8 mouse cellular contexts compared by ENCODE assay signal in the genomic region with DNA sequence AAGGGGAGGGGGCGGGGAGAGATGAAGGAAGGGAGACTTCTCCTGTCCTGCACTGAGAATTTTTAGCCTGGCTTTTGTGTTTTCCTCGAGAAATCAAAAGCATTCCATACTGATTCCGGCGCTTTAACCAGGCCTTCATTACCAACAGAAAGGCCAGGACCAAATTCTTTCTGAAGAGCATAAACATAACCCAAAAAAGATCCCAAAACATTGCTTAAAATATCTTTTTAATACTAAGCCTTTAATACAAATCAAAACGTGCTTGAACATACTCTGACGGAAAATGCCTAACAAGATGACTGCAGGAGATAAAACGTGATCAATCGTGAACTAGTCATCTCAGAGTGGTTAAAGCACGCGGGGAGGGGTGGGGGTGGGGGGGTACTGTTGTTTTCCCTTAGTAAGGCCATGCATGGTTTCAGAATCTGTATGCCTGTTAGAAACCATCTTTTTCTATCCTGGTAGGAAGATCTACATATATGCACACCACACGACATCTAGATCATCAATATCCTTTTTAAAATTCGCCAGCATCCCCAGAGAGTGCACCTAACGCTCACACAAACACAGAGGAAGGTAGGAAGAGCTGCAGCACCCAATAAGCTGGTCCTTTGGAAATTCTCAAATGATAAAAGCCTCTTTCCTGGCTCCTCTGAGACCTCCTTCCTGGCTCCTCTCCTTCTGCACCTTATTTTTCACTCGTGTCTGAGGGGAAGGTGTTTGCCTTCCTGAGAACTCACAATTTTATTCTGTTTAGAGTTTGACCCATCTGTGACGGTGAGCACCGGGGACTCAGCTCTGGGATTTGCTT. TPM values are rescaled to one million over a fixed set of nuclear protein-coding genes. Genes with fewer than 3 reads are reported as not detected.
DNase-seq lines count a peak whose midpoint lies in the region; ATAC-seq lines count a peak whose summit lies in the region.

No protein-coding gene starts in this region.

- peak overlapping the region; percentile 67 for H3K4me3 ChIP-seq in intestine, embryonic 15.5 days (replicated peaks)

- 0 out of 2 replicates have a peak, but pooled peaks cover 3% of the 10 kb centered on the region for H3K4me1 ChIP-seq in intestine, embryonic 15.5 days (replicated peaks)

- peak overlapping the region; percentile 97 for H3K4me2 ChIP-seq in intestine, embryonic 15.5 days (replicated peaks)

- WGBS in intestine, embryonic 15.5 days: 20% methylated on average over 16 of the region's 16 CpGs

- H3K9me3 ChIP-seq in intestine, embryonic 15.5 days: no peaks in the 10 kb centered on the region

- ATAC-seq in frontal cortex, adult (ENCODE audit: low TSS enrichment): peak; percentile 32
- ATAC-seq in intestine, embryonic 15.5 days: 0 out of 2 replicates have a peak, but pooled peaks have one; percentile 7
- no peak for ATAC-seq in monocyte, adult 5-6 weeks (replicated peaks; ENCODE audit: insufficient number of reproducible peaks, low FRiP score, low TSS enrichment, poor library complexity, severe bottlenecking)

- DNase-seq in frontal cortex, postnatal 25 days (ENCODE audit: low spot score in 2 of 2): no peak
- peak; percentile 26 for DNase-seq in right cerebral cortex, postnatal 25 days
- DNase-seq in right cerebral cortex, postnatal 4 days: no peak
- DNase-seq in retina, embryonic 14.5 days (ENCODE audit: low spot score): peak; percentile 34
- no peak for DNase-seq in gastrocnemius, postnatal 14 days

- no peaks in the 10 kb centered on the region for H3K36me3 ChIP-seq in intestine, embryonic 15.5 days

- H3K27me3 ChIP-seq in intestine, embryonic 15.5 days (replicated peaks): no peaks in the 10 kb centered on the region

- peak overlapping the region; percentile 73 for H3K9ac ChIP-seq in intestine, embryonic 15.5 days

- peak overlapping the region; percentile 88; the same call in 1 of the 2 replicates for H3K27ac ChIP-seq in intestine, embryonic 15.5 days

- intact Hi-C loops in gastrocnemius, postnatal 14 days (cut with DNase I; ENCODE audit: low total_unique reads): no loop called here

RNA-seq across cellular contexts. Expression of gene Cpe, which starts 1.1 kb away (rescaled TPM):
- 184 and 201 TPM in 2 replicates for polyA plus RNA-seq in intestine, embryonic 15.5 days (2015; fragmentation: Nextera tagmentation; extraction: Ambion mirVana)
- 100 to 1,000 TPM; 139 to 156 TPM for total RNA-seq in gastrocnemius, postnatal 14 days (2021)
- 0.19 to 0.57 TPM in 2 of 3 replicates, not detected in the other for total RNA-seq in monocyte, adult 5-6 weeks (2017)

RNA-seq across cellular contexts. Expression of gene Msmo1, which starts 41.8 kb away (rescaled TPM):
- 193 and 213 TPM in 2 replicates for polyA plus RNA-seq in intestine, embryonic 15.5 days (2015; fragmentation: Nextera tagmentation; extraction: Ambion mirVana)
- total RNA-seq in gastrocnemius, postnatal 14 days (2021): 1 to 10 TPM; 2.7 to 7.0 TPM
- 77.7 to 101 TPM (median 92.3 TPM) in 3 replicates for total RNA-seq in monocyte, adult 5-6 weeks (2017)

Comparison
In these comparisons a context has a peak if more than half of its experiments do, and no peak if none do; other contexts are left out.
1. DNase-seq: peak in right cerebral cortex, postnatal 25 days (single experiment) and retina, embryonic 14.5 days (single experiment); none in frontal cortex, postnatal 25 days (0 of 2), right cerebral cortex, postnatal 4 days (single experiment) and gastrocnemius, postnatal 14 days (single experiment).
2. RNA of gene Cpe, which starts 1.1 kb away (total RNA-seq): 139 to 156 TPM in gastrocnemius, postnatal 14 days; 0.19 to 0.57 TPM in monocyte, adult 5-6 weeks; every median in the first group is over 10 times any median in the second.